Mouse (Mus musculus) ES-E14 (cell line): ENCODE results near the gene Map3k12.

ENCODE experiments used
- CHD2 ChIP-seq: IDR thresholded peaks from 2 replicates; pipeline ENCODE4 v1.6.1; 2014; ENCODE audit warnings: mild to moderate bottlenecking, low read depth, low read length, inconsistent platforms
- MAFK ChIP-seq: IDR thresholded peaks from 2 replicates; pipeline ENCODE4 v1.6.1; 2014; ENCODE audit warnings: mild to moderate bottlenecking, low read depth, low read length, inconsistent platforms; ENCODE audit not compliant: insufficient read depth
- ZC3H11A ChIP-seq: IDR thresholded peaks from 2 replicates; pipeline ENCODE4 v1.6.1; 2012; ENCODE audit warnings: low read depth, mild to moderate bottlenecking, inconsistent platforms, low read length, borderline replicate concordance
- ZNF384 ChIP-seq: IDR thresholded peaks from 2 replicates; pipeline ENCODE4 v1.6.1; 2012; ENCODE audit warnings: low read depth, low read length, inconsistent platforms

GRCm38 (mm10) chr15:102507561-102507960 is 9.3 kb downstream of the Map3k12 start:
- TF ChIP-seq ZNF384 = no peak
- TF ChIP-seq CHD2 = no peak
- TF ChIP-seq MAFK = no peak
- no peak for TF ChIP-seq ZC3H11A
